Mouse (Mus musculus) ES-Bruce4 (cell line): ENCODE measurements at regions not wholly inside any gene's neighbourhood (a gene's known extent, or its start where the extent isn't known, plus 50 kb on each side); places are given as distances from the start of the nearest gene placed in this dataset.

Experiments used
- CTCF ChIP-seq: IDR thresholded peaks from one replicate; pipeline ENCODE4 v1.8.1; 2011; ENCODE audit warnings: low read depth, low read length
- EP300 ChIP-seq: IDR thresholded peaks from 2 replicates; pipeline ENCODE4 v1.6.1; 2011; ENCODE audit warnings: low read depth, low read length; ENCODE audit not compliant: insufficient read depth
- POLR2A ChIP-seq: IDR thresholded peaks from one replicate; pipeline ENCODE4 v1.8.1; 2011; ENCODE audit warnings: low read length; ENCODE audit not compliant: insufficient read depth

DNA sequence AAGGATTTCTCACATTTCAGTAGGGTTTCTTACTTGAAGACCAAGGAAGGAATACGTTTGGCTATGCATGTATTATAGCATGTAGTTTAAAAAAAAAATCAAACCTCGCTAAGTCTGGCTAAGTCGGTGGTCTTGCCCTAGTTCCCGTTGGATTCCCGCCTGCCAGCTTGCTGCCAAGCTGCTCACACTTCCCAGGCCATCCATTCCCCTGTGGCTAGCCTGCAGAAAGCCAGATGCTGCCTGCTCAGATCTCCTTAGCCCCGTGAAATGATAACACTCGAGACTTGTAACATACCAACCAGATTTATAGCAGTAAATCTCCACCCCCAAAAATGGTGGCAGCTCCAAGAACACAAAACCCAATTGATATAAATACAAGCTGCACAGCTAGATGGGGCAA is 97.2 kb downstream of the Aldh8a1 start:
- no peak for TF ChIP-seq POLR2A
- TF ChIP-seq CTCF: no peak
- no peak for TF ChIP-seq EP300
